Mouse (Mus musculus) natural killer cell, adult 2 months (primary cell): ENCODE results near the gene Atp5l.

Experiments used
- DNase-seq, 2 experiments: peaks; one replicate each; pipeline ENCODE4 v3.0.0; 2022; ENCODE audit warnings: low spot score in 2 of 2

Gene Atp5l

GRCm38 (mm10) chr9:44897024-44897423 lies 23.5 kb downstream of the Atp5l start:
- DNase-seq: no peak

DNA sequence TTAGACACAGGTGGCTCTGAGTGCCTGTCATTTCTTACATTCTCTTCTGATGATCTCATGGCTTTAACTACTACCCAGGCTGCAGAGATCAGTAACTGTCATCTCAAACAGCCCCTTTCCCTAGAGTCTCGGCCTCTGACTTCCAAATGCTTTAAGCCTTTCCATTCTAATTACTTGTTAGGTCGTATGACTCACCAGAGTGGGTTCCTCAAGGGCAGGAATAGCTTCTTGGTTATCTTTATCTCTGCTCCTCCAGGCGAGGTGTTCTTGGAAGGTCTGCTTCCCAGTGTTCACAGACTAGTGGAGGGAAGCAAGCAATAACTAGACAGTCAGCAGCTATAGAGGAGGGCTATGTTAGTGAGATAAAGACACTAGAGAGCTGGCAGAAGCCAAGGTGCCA lies 27.9 kb downstream of the Atp5l start:
- no peak for DNase-seq

DNA sequence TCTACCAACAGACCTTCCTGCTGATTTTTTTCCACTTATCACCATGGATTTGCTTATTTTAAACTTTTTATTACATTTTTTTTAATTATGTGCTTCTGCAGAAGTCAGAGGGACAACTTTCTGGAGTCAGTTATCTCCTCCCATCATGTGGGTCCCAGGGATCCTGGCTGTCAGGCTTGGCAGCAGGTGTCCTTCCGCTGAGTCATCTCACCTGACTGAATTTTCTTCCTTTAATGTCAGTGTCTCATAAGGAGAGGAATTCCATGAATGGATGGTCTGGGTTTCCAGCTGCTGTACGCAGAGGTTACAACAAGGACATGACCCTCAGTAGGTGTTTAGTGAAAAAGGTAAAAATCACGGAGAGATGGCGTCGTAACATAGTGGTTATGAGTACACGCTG lies 29.3 kb downstream of the Atp5l start:
- no peak for DNase-seq

DNA sequence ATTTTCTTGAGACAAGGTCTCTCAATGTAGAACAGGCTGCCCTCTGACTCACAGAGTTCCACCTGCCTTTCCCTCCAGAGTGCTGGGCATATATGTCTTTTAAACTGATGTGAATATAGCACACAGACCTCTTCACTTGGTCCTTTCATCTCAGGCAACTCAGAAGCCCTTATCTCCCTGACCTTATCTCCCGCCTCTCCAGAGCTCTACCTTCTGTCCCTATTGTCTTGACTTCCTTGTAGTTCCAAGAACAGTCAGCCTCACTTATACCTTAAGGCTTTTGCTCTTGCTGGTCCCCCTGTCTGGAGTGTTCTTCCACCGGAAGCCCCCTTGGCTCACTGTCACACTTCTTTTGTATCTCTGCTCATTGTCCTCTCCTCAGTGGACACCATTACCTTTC lies 30.4 kb downstream of the Atp5l start:
- no peak for DNase-seq

DNA sequence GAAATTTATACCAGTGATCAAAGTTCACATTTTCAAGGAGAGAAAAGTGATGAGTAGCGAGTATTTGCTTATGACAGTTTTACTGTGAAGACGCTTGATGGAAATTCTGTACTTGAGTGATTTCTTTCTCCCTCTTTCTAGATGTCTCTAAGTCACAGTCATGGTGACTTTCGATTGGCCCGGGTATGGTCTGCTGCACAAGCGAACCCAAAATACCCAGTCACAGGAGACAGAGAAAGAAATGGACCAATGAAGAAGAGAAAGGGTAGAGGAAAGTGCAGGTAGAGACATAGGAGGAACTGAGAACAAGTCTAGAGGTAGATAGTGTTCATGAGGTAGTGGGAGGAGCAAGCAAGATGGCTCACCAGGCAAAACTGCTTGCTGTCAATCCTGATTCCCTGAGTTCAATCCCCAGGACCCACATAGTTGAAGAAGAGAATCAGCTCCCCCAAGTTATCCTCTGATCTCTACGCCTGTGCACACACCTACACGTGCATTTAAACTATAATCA lies 32.4 kb downstream of the Atp5l start:
- no peak for DNase-seq

DNA sequence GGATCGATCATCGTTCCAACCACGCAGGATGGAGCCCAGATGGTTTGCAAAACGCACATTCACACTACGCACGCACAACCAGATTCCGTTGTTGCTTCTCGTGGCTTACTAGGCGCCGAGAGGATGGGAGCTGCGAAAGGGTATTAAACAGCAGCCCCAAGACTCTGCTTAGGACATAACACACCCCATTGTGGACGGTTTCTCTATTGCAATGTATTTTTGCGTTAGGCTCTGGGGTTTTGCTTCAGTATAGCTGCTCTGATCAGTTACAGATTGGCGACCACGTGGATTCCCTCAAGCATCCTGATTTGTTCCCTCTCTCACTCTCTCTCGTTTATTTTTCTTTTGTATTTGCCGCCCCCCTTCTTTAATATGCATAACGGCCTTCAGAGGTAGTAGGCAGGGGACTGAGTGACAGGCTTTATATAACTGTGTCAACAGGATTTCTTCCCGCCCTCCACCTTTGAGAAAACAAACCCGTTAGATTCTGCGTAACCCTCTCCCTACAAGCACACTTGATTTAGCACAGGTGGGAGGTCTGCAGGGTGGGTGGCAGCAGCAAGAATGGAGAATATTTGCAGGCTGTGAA lies 37.5 kb downstream of the Atp5l start:
- DNase-seq: peak in 1 of 2 experiments; percentile 26

DNA sequence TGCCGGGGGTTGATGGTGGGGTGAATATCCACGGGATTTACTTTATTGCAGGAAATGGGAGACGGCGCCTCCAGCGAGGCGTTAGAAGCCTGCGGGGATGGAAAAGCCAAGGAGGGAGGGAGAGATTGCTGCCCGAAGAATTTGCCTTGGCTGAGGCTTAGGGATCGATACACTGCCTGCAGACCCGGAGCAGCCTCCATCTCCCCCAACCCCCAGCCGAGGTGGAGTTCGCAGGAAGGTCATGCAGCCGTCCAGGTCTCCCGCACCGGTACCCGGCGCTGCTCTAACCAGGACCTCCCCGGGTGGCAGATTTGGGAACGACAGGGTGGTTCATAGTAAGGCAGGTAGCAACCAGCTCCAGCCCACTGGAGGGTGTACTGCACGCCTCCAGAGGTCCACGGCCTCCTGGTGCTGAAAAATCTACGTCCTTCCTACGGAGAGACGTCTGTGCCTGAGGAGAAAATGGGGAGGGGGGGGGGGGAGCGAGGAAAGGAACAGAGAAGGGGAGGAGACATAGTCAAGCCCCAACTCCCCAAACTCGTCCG lies 38.0 kb downstream of the Atp5l start:
- DNase-seq: peak; percentile 29 to 65

GRCm38 (mm10) chr9:44881941-44882435 lies 38.6 kb downstream of the Atp5l start:
- DNase-seq: peak in 1 of 2 experiments; percentile 37

DNA sequence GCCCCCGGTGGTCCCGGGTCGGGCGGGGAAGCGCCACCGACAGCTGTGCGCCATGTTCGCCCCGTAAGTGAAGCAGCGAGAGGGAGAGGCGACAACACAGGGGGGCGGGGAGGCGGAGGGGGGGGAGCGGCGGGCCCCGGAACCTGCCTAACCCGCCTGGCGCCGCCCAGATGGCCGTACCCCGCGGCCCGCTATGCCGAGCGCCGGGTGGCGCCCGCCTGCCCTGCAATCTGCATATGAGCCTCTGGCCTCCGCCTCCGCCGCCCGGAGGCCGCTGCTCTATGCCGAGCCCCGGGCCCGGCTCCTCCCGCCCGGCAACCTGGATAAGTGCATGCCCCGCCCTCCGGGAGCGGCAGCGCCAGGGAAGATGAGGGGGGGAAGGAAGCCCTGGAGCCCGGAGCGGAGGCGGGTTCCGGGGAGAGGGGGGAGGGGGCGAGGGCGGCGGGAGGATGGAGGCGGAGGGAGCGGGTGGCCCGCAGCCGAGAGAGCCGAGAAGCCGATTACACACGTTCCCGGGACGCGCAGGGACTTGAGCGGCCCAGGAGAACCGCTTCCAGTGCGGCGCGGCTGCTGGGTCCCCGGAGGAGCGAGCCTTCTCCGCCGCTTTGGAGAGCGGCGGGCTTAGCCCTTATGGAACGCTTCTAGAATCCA lies 39.2 kb downstream of the Atp5l start, which contains the start of gene Kmt2a:
Gene Kmt2a (minus strand): TSS at position 76 of the 651 bp plus-strand sequence.
- DNase-seq: peak; percentile 89 to 92

GRCm38 (mm10) chr9:44880309-44881081 lies 40.0 kb downstream of the Atp5l start:
- DNase-seq: peak in 1 of 2 experiments; percentile 25

- DNase-seq: no peak
Observed at GRCm38 (mm10) chr9:44879694-44880271, 40.8 kb downstream of the Atp5l start.

DNA sequence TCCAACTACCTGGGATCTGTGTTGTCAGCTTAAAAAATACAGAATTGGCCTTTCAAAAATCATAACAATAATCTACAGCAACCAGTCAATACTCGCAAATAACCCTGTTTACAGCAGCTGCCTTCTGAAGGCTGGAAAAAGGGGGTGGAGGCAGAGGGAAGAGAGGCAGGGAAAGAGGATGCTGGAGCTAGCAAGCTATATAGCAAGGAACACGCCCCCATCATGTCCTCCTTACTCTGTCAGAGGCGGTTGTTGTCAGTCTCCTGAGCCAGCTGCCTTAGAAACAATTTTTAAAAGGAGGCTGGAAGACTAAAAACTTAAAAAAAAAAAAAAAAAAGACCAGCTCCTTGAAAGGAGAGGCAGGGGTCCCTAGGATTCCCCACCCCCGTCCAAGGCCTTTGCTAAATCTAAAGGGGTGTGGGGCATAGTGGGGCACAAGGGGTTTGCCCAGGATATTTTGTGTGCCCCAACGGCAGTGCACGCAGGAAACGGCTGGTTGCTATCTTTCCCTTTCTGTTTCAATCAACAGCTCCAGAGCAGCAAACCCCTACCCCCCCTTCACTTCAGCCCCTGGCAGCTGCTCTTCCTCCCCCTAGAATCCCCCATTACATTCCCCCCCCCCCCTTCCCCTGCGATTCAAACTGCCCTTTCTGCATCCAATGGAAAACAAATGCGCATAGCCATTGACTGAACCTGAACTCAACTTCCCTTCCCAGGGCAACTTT lies 41.6 kb downstream of the Atp5l start:
- peak; percentile 52 to 62 for DNase-seq

DNA sequence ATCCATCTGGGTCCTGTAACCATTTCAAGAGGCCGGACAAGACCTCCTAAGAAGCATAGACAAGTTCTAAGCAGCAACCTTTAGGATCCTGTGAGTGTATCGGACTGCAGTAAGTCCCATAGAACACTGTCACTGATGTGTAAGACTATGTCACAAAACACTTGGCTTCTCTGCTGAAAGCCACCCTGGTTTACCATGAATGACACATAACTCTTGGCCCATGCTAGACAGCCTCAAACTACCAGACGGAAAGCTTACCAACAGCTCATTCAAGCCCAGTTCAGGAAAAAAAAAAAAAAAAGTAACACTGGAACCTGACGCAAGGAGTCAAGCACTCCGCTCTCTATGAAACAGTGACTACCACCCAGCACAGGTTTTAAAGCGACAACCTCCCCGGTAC lies 42.9 kb downstream of the Atp5l start:
- DNase-seq: no peak

GRCm38 (mm10) chr9:44875476-44875875 lies 45.1 kb downstream of the Atp5l start:
- no peak for DNase-seq

GRCm38 (mm10) chr9:44874198-44874597 lies 46.3 kb downstream of the Atp5l start:
- DNase-seq: no peak

DNA sequence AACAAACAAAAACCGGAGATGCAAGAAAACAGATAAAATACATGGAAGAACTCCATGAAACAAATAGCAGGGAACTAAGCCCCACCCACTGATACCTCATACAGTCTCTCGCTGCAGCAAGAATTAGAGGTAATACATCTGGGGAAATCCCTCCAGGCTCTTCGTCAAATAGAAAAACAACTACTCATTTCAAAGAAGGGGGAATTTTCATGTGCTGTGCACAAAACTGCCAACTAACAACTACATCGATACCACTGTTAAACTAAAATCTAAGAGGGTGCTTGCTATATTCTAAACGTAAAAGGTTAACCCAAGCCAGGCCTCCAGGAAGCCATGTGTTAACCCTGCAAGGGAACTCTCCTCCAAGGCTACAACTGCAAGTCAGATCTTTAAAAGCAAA lies 46.9 kb downstream of the Atp5l start:
- DNase-seq: peak in 1 of 2 experiments; percentile 19

- peak; percentile 33 to 59 for DNase-seq
Observed at GRCm38 (mm10) chr9:44868336-44869094, 52.0 kb downstream of the Atp5l start.

DNA sequence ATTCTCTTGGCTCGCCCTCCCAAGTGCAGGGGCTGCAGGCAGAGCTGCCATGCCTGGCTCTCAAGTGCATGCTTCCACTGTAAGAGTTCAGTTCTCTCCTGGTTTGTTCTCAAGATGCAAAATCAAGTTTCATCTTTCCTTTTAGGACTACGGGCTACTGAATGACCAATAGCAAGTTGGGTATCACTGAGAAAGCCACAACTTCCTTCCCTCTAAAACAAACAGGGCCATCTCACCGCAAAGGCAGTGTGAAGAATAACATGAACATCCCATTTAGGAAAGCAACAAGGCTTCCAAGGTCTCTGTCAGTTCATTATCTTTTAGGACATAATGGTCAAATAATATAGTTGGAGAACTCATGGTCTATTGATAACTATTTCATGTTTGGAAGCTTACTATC lies 52.9 kb downstream of the Atp5l start:
- no peak for DNase-seq

DNA sequence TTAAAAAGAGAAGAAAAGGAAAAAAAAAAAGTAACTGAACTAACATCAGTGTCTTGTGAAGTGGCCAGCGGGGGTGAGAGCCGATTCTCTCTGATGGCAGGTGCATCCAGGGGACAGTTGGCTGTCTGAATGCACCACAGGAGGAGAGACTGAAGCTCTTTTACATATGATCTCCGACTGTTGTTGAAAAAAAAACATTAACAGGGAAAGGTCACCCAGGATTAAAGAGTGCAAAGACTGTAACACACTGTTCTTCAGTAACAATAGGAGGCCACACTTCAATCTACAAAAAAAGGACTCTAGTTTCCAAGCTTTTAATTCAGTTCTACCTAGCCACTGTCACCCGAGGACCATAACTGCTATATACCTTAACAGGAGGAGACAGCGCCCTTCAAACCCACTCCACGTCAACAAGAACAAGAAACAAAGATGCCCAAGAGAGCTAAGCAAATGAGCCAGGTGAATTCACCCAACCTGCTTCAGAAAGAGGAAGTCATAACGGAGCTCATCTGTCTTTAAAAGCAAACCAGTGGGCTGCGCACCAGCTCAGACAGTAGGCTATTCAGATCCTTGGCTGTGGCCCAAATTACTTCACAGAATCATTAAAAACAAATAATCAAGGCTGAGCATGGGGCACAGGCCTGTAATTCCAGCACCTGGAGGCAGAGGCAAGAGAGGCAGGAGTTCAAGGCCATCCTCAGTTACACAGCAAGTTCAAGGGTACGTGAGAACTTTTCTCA lies 53.9 kb downstream of the Atp5l start:
- DNase-seq: peak in 1 of 2 experiments; percentile 47
